In genomic region chr2:180069770-180070480, GRCm38 (mm10) we compare ENCODE assay signal across 8 mouse cellular contexts. TPM values are rescaled to one million over a fixed set of nuclear protein-coding genes. Genes with fewer than 3 reads are reported as not detected.
DNase-seq lines count a peak whose midpoint lies in the region; ATAC-seq lines count a peak whose summit lies in the region.

No protein-coding gene starts in this region.

- H3K4me3 ChIP-seq in neural tube, embryonic 11.5 days (ENCODE audit: low read depth, low read length) = peak overlapping the region; percentile 73
- peak overlapping the region; percentile 65 for H3K4me3 ChIP-seq in forebrain, embryonic 14.5 days (ENCODE audit: low read depth, low read length)
- peak overlapping the region; percentile 68 for H3K4me3 ChIP-seq in limb, embryonic 15.5 days
- H3K4me3 ChIP-seq in stomach, embryonic 15.5 days (replicated peaks) = peak overlapping the region; percentile 61

- H3K27ac ChIP-seq in neural tube, embryonic 11.5 days (ENCODE audit: low read depth, low read length) = no peak overlapping the region
- peak overlapping the region; percentile 85 for H3K27ac ChIP-seq in forebrain, embryonic 14.5 days (ENCODE audit: low read depth, low read length)
- H3K27ac ChIP-seq in limb, embryonic 15.5 days = peak overlapping the region; percentile 78
- H3K27ac ChIP-seq in stomach, embryonic 15.5 days = peak overlapping the region; percentile 77

- H3K27me3 ChIP-seq in neural tube, embryonic 11.5 days (ENCODE audit: control insufficient read depth, insufficient read depth, low read length) = no peaks in the 10 kb centered on the region
- no peaks in the 10 kb centered on the region for H3K27me3 ChIP-seq in forebrain, embryonic 14.5 days (replicated peaks; ENCODE audit: control insufficient read depth, insufficient read depth, low read length)
- no peaks in the 10 kb centered on the region for H3K27me3 ChIP-seq in limb, embryonic 15.5 days
- no peaks in the 10 kb centered on the region for H3K27me3 ChIP-seq in stomach, embryonic 15.5 days (replicated peaks)

- peak overlapping the region; percentile 79 for H3K9ac ChIP-seq in neural tube, embryonic 11.5 days (ENCODE audit: low read length)
- H3K9ac ChIP-seq in forebrain, embryonic 14.5 days (ENCODE audit: low read length) = peak overlapping the region; percentile 82
- peak overlapping the region; percentile 60 for H3K9ac ChIP-seq in limb, embryonic 15.5 days
- H3K9ac ChIP-seq in stomach, embryonic 15.5 days = peak overlapping the region; percentile 40; the same call in 1 of the 2 replicates

- H3K36me3 ChIP-seq in neural tube, embryonic 11.5 days (ENCODE audit: control insufficient read depth, insufficient read depth, low read length) = no peaks in the 10 kb centered on the region
- H3K36me3 ChIP-seq in forebrain, embryonic 14.5 days (ENCODE audit: control insufficient read depth, insufficient read depth, low read length) = peaks cover 35% of the 10 kb centered on the region
- peaks cover 23% of the 10 kb centered on the region for H3K36me3 ChIP-seq in limb, embryonic 15.5 days
- 0 out of 2 replicates have a peak, but pooled peaks cover 4% of the 10 kb centered on the region for H3K36me3 ChIP-seq in stomach, embryonic 15.5 days

- 38% methylated on average over 20 of the region's 20 CpGs for WGBS in neural tube, embryonic 11.5 days
- WGBS in forebrain, embryonic 14.5 days = 37% methylated on average over 20 of the region's 20 CpGs
- 34% methylated on average over 20 of the region's 20 CpGs for WGBS in limb, embryonic 15.5 days
- WGBS in stomach, embryonic 15.5 days = 29% methylated on average over 20 of the region's 20 CpGs

- ATAC-seq in neural tube, embryonic 11.5 days (ENCODE audit: insufficient read depth, low FRiP score, low TSS enrichment) = peak; percentile 74; the same call in 1 of the 2 replicates
- ATAC-seq in forebrain, embryonic 14.5 days = peak; percentile 11; the same call in 1 of the 2 replicates
- peak; percentile 46; the same call in 1 of the 2 replicates for ATAC-seq in limb, embryonic 15.5 days (ENCODE audit: insufficient number of reproducible peaks, low FRiP score, low TSS enrichment, low read depth)
- ATAC-seq in stomach, embryonic 15.5 days (ENCODE audit: insufficient read depth, low FRiP score, low read depth) = peak; percentile 48; the same call in 1 of the 2 replicates

- DNase-seq in neural tube, embryonic 11.5 days (ENCODE audit: low spot score) = no peak
- DNase-seq in neural tube, embryonic 10.5 days (ENCODE audit: extremely low spot score, low spot score) = no peak
- DNase-seq in forebrain, embryonic 14.5 days (ENCODE audit: low spot score) = no peak
- DNase-seq in gastrocnemius, postnatal 4 days (ENCODE audit: low spot score in 2 of 2) = no peak
- no peak for DNase-seq in cerebellum, postnatal 4 days (ENCODE audit: low spot score in 2 of 2)
- DNase-seq in adrenal gland, postnatal 10 days = no peak

- peak overlapping the region; percentile 90 for H3K4me2 ChIP-seq in neural tube, embryonic 11.5 days (ENCODE audit: low read depth)
- peak overlapping the region; percentile 91 for H3K4me2 ChIP-seq in forebrain, embryonic 14.5 days (ENCODE audit: low read length)
- H3K4me2 ChIP-seq in limb, embryonic 15.5 days = peak overlapping the region; percentile 82
- peak overlapping the region; percentile 76 for H3K4me2 ChIP-seq in stomach, embryonic 15.5 days

- no peaks in the 10 kb centered on the region for H3K9me3 ChIP-seq in neural tube, embryonic 11.5 days (ENCODE audit: control insufficient read depth, low read length)
- H3K9me3 ChIP-seq in forebrain, embryonic 14.5 days (replicated peaks; ENCODE audit: control insufficient read depth, low read length) = no peaks in the 10 kb centered on the region
- H3K9me3 ChIP-seq in limb, embryonic 15.5 days = no peaks in the 10 kb centered on the region
- H3K9me3 ChIP-seq in stomach, embryonic 15.5 days = no peaks in the 10 kb centered on the region

- peaks cover 9% of the 10 kb centered on the region; the same call in 1 of the 2 replicates for H3K4me1 ChIP-seq in neural tube, embryonic 11.5 days (ENCODE audit: control insufficient read depth, insufficient read depth, low read length)
- H3K4me1 ChIP-seq in forebrain, embryonic 14.5 days (ENCODE audit: control insufficient read depth, insufficient read depth, low read length) = peaks cover 11% of the 10 kb centered on the region; the same call in 1 of the 2 replicates
- H3K4me1 ChIP-seq in limb, embryonic 15.5 days = peaks cover 10% of the 10 kb centered on the region
- H3K4me1 ChIP-seq in stomach, embryonic 15.5 days = peaks cover 9% of the 10 kb centered on the region

RNA-seq across cellular contexts. Expression of gene Mtg2, which starts 0.5 kb away (rescaled TPM):
- 26.5 and 31.8 TPM in 2 replicates for polyA plus RNA-seq in neural tube, embryonic 11.5 days (2014; fragmentation: Nextera tagmentation; extraction: Ambion mirVana)
- polyA plus RNA-seq in forebrain, embryonic 14.5 days (2014; fragmentation: Nextera tagmentation; extraction: Ambion mirVana) = 32.4 and 34.3 TPM in 2 replicates
- 22.9 and 25.0 TPM in 2 replicates for polyA plus RNA-seq in limb, embryonic 15.5 days (2015; fragmentation: Nextera tagmentation; extraction: Ambion mirVana)
- polyA plus RNA-seq in stomach, embryonic 15.5 days (2015; fragmentation: Nextera tagmentation; extraction: Ambion mirVana) = 25.2 and 25.9 TPM in 2 replicates
- 10 to 100 TPM; 13.4 to 15.0 TPM for total RNA-seq in gastrocnemius, postnatal 4 days (2021)
- 10 to 100 TPM; 13.1 to 18.9 TPM for total RNA-seq in adrenal gland, postnatal 10 days (2021)

RNA-seq across cellular contexts. Expression of gene Ss18l1, which starts 27.6 kb away (rescaled TPM):
- polyA plus RNA-seq in neural tube, embryonic 11.5 days (2014; fragmentation: Nextera tagmentation; extraction: Ambion mirVana) = 19.2 and 20.9 TPM in 2 replicates
- polyA plus RNA-seq in forebrain, embryonic 14.5 days (2014; fragmentation: Nextera tagmentation; extraction: Ambion mirVana) = 33.6 and 40.3 TPM in 2 replicates
- 4.1 and 4.2 TPM in 2 replicates for polyA plus RNA-seq in limb, embryonic 15.5 days (2015; fragmentation: Nextera tagmentation; extraction: Ambion mirVana)
- 4.1 and 4.4 TPM in 2 replicates for polyA plus RNA-seq in stomach, embryonic 15.5 days (2015; fragmentation: Nextera tagmentation; extraction: Ambion mirVana)
- 1 to 10 TPM; 3.7 to 4.3 TPM for total RNA-seq in gastrocnemius, postnatal 4 days (2021)
- total RNA-seq in adrenal gland, postnatal 10 days (2021) = 1 to 10 TPM; 5.1 to 5.9 TPM

RNA-seq across cellular contexts. Expression of gene Psma7, which starts 27.7 kb away (rescaled TPM):
- 770 and 786 TPM in 2 replicates for polyA plus RNA-seq in neural tube, embryonic 11.5 days (2014; fragmentation: Nextera tagmentation; extraction: Ambion mirVana)
- polyA plus RNA-seq in forebrain, embryonic 14.5 days (2014; fragmentation: Nextera tagmentation; extraction: Ambion mirVana) = 584 and 804 TPM in 2 replicates
- 471 and 519 TPM in 2 replicates for polyA plus RNA-seq in limb, embryonic 15.5 days (2015; fragmentation: Nextera tagmentation; extraction: Ambion mirVana)
- 558 and 580 TPM in 2 replicates for polyA plus RNA-seq in stomach, embryonic 15.5 days (2015; fragmentation: Nextera tagmentation; extraction: Ambion mirVana)
- total RNA-seq in gastrocnemius, postnatal 4 days (2021) = 100 to 1,000 TPM; 201 TPM
- total RNA-seq in adrenal gland, postnatal 10 days (2021) = 100 to 1,000 TPM; 216 to 235 TPM

RNA-seq across cellular contexts. Expression of gene Hrh3, which starts 34.4 kb away (rescaled TPM):
- 1.4 and 2.0 TPM in 2 replicates for polyA plus RNA-seq in neural tube, embryonic 11.5 days (2014; fragmentation: Nextera tagmentation; extraction: Ambion mirVana)
- 2.1 and 2.2 TPM in 2 replicates for polyA plus RNA-seq in forebrain, embryonic 14.5 days (2014; fragmentation: Nextera tagmentation; extraction: Ambion mirVana)
- not detected in 2 replicates for polyA plus RNA-seq in limb, embryonic 15.5 days (2015; fragmentation: Nextera tagmentation; extraction: Ambion mirVana)
- 0.08 and 0.18 TPM in 2 replicates for polyA plus RNA-seq in stomach, embryonic 15.5 days (2015; fragmentation: Nextera tagmentation; extraction: Ambion mirVana)
- under 1 TPM; 0.10 to 0.34 TPM for total RNA-seq in gastrocnemius, postnatal 4 days (2021)
- under 1 TPM; 0.09 to 0.76 TPM for total RNA-seq in adrenal gland, postnatal 10 days (2021)

RNA-seq across cellular contexts. Expression of gene Lsm14b, which starts 45.1 kb away (rescaled TPM):
- polyA plus RNA-seq in neural tube, embryonic 11.5 days (2014; fragmentation: Nextera tagmentation; extraction: Ambion mirVana) = 10.1 and 11.6 TPM in 2 replicates
- 17.9 and 29.1 TPM in 2 replicates for polyA plus RNA-seq in forebrain, embryonic 14.5 days (2014; fragmentation: Nextera tagmentation; extraction: Ambion mirVana)
- 3.7 and 8.0 TPM in 2 replicates for polyA plus RNA-seq in limb, embryonic 15.5 days (2015; fragmentation: Nextera tagmentation; extraction: Ambion mirVana)
- 6.0 and 8.1 TPM in 2 replicates for polyA plus RNA-seq in stomach, embryonic 15.5 days (2015; fragmentation: Nextera tagmentation; extraction: Ambion mirVana)
- total RNA-seq in gastrocnemius, postnatal 4 days (2021) = 10 to 100 TPM; 48.3 to 50.8 TPM
- total RNA-seq in adrenal gland, postnatal 10 days (2021) = 10 to 100 TPM; 33.2 to 35.9 TPM

Comparison
In these comparisons a context has a peak if more than half of its experiments do, and no peak if none do; other contexts are left out.
1. ATAC-seq: peak in every context shown above with its lines; median percentile 74 in neural tube, embryonic 11.5 days; 48 in stomach, embryonic 15.5 days; 46 in limb, embryonic 15.5 days; 11 in forebrain, embryonic 14.5 days.